Mouse (Mus musculus) heart, embryonic 11.5 days (tissue): ENCODE results near the gene Cptp. TPM values are rescaled to one million over a fixed set of nuclear protein-coding genes. Genes with fewer than 3 reads are reported as not detected.

Experiments used
- ATAC-seq: fragments of 200-750 bp; cut with Nextera tagmentation; replicated peaks from 2 replicates; pipeline ENCODE4 v1.8.0; 2017; ENCODE audit warnings: moderate library complexity; ENCODE audit not compliant: insufficient number of reproducible peaks, low FRiP score, low TSS enrichment
- H3K27ac ChIP-seq: fragments of 300-500 bp; sonication (generic); 2 replicates; pipeline ENCODE4 v1.5.1; 2014; ENCODE audit warnings: mild to moderate bottlenecking, low read depth, low read length
- H3K27me3 ChIP-seq: fragments of 300-500 bp; sonication (generic); 2 replicates; pipeline ENCODE4 v1.6.1; 2014; ENCODE audit warnings: mild to moderate bottlenecking, low read length, mixed read lengths; ENCODE audit not compliant: control insufficient read depth, insufficient read depth
- H3K36me3 ChIP-seq: fragments of 300-500 bp; sonication (generic); 2 replicates; pipeline ENCODE4 v1.6.1; 2014; ENCODE audit warnings: mild to moderate bottlenecking, low read length, moderate library complexity, mixed read lengths; ENCODE audit not compliant: control insufficient read depth, insufficient read depth
- H3K4me1 ChIP-seq: fragments of 300-500 bp; sonication (generic); 2 replicates; pipeline ENCODE4 v1.6.1; 2014; ENCODE audit warnings: low read length; ENCODE audit not compliant: control insufficient read depth, insufficient read depth
- H3K4me2 ChIP-seq: fragments of 300-500 bp; sonication (generic); 2 replicates; pipeline ENCODE4 v1.6.1; 2014; ENCODE audit warnings: mild to moderate bottlenecking, moderate library complexity
- H3K4me3 ChIP-seq: fragments of 300-500 bp; sonication (generic); 2 replicates; pipeline ENCODE4 v1.5.1; 2014; ENCODE audit warnings: low read depth, low read length
- H3K9ac ChIP-seq: fragments of 300-500 bp; sonication (generic); 2 replicates; pipeline ENCODE4 v1.6.1; 2014; ENCODE audit warnings: mild to moderate bottlenecking, low read depth, low read length, moderate library complexity
- H3K9me3 ChIP-seq: fragments of 300-500 bp; sonication (generic); replicated peaks from 2 replicates; pipeline ENCODE4 v1.6.1; 2016; ENCODE audit warnings: low read length; ENCODE audit not compliant: control insufficient read depth
- WGBS: fragments of 180-500 bp; shearing (Covaris S2); extraction: QIAGEN DNeasy Blood & Tissue Kit; methylation state at CpG from one replicate; pipeline ENCODE4 v1.1.7; 2014; ENCODE audit not compliant: insufficient replicate concordance; 5-methylcytosine and 5-hydroxymethylcytosine counted together
- polyA plus RNA-seq: library from polyadenylated mRNA; unstranded; fragments of >200 nt; fragmentation: Nextera tagmentation; extraction: Ambion mirVana; gene quantifications from 2 replicates; pipeline ENCODE4 v1.2.1, GENCODE M21; 2014

Gene Cptp
- 12.2 and 12.8 TPM in 2 replicates for polyA plus RNA-seq

DNA sequence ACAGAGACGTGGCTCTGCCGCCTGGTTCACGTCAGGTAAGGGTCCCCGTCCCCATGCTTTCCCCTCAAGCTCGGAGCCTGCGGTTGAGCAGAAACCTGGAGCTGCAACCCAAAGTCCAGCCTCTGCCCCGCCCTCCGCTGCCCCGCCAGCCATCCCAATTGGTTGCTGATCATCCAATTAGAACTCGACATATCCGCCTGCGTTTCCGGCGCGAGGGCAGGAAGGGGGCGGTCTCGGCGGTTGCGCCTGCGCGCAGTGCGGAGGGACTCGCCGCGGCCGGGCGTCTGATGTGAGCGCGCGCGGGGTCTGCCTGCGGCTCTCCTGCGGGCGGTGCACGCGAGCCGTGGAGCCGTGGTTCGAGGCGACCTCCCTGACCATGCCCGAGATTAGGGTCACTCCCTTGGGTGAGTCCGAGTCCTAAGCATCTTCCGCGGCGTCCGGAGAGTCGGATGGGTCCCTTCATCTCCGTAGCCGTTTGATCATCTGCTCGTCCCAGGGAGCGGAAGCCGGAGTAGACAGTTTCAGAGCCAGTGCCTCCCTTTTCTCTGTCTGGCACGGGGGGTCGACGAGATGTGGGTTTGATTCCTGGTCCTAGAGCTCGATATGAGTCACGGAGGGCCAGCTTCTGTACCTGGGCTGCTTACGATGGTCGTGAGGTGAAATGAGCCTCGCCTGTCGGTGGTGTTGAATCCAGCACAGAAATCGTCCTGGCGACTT lies at the start of gene Cptp, which contains the start of gene Ints11:
Cptp (minus strand) TSS at position 124 of the 717 bp plus-strand sequence.
Ints11 (plus strand) TSS at position 230 of the 717 bp plus-strand sequence.
- H3K4me3 ChIP-seq = peak within 1 kb of the TSS; percentile 67
- no peaks in the 10 kb centered on the region for H3K9me3 ChIP-seq
- peak within 1 kb of the TSS; percentile 32; the same call in 1 of the 2 replicates for H3K27ac ChIP-seq
- WGBS = under 1% methylated on average over 63 of the region's 63 CpGs
- ATAC-seq = peak; percentile 95
- H3K27me3 ChIP-seq = no peaks in the 10 kb centered on the region
- peaks cover 21% of the 10 kb centered on the region for H3K36me3 ChIP-seq
- H3K9ac ChIP-seq = peak within 1 kb of the TSS; percentile 81
- H3K4me1 ChIP-seq = 0 out of 2 replicates have a peak, but pooled peaks cover 3% of the 10 kb centered on the region
- H3K4me2 ChIP-seq = peak within 1 kb of the TSS; percentile 88

DNA sequence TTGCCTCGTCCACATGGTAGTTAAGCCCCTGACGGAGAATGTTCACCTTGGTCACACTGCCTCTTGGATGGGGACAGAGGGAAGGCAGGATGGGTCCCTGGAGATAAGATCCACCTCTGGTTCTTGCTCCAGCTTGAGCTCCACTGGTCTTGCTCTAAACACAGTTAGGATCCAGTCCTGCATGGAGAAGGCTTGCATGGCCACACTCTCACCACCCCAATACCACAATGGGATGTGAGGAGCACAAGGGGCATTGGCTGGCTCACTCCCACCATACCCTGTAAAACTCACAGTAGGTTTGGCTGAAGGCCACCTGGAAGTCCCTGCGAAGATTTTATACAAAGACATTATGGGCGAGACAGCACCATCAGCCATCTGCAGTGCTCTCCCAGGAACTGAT lies 39.5 kb upstream of the Cptp start:
- no peaks in the 10 kb centered on the region for H3K9me3 ChIP-seq
- H3K4me1 ChIP-seq = no peaks in the 10 kb centered on the region
- no peak overlapping the region for H3K9ac ChIP-seq
- H3K4me3 ChIP-seq = no peak overlapping the region
- no peaks in the 10 kb centered on the region; the same call in 1 of the 2 replicates for H3K36me3 ChIP-seq
- H3K27ac ChIP-seq = no peak overlapping the region
- no peak overlapping the region for H3K4me2 ChIP-seq
- ATAC-seq = no peak
- WGBS = 82% methylated on average over 4 of the region's 4 CpGs
- no peaks in the 10 kb centered on the region for H3K27me3 ChIP-seq

DNA sequence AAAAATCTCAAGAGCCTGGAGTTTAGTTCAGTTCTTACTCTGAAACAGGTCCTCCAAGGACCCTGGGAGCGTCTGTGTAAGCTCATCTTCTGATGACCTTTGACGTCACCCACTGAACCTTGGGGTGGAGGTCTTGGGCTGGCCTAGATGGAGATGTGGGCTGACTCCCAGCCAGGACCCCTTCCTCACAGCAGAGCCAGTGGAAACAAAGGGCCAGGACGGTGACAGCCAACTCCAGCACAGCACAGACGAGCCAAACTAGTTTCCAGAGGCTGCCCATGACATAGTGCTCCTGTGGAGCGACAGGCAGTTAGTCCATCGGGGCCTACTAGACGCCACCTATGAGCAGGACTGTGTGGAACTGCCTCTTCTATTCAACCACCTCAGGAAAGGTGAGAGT lies 39.0 kb upstream of the Cptp start:
- H3K27me3 ChIP-seq = no peaks in the 10 kb centered on the region
- no peak overlapping the region for H3K4me2 ChIP-seq
- H3K4me1 ChIP-seq = no peaks in the 10 kb centered on the region
- peaks cover under 1% of the 10 kb centered on the region; the same call in 1 of the 2 replicates for H3K36me3 ChIP-seq
- H3K9ac ChIP-seq = no peak overlapping the region
- H3K9me3 ChIP-seq = no peaks in the 10 kb centered on the region
- 75% methylated on average over 7 of the region's 7 CpGs for WGBS
- H3K27ac ChIP-seq = no peak overlapping the region
- H3K4me3 ChIP-seq = no peak overlapping the region
- ATAC-seq = no peak

DNA sequence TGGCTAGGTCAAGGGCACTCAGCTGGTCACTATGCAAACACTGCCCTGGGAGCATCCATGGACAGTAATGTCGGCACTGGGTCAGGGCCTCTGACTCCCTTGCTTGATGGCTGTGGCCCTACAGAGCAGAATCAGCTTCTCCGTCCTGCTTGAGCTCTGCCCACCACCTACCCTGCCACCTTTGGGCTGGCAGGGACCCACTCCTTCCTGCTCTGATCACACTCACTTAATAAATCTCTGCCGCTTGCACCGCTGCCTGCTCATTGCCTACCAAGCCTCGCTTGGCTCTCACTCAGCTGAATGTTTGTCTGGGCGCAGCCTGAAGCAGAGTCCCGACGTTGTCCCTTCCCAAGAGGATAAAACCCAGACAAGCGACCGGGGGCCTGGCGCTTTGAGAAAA lies 37.8 kb upstream of the Cptp start:
- 84% methylated on average over 11 of the region's 11 CpGs for WGBS
- peaks cover 4% of the 10 kb centered on the region; the same call in 1 of the 2 replicates for H3K36me3 ChIP-seq
- no peak for ATAC-seq

DNA sequence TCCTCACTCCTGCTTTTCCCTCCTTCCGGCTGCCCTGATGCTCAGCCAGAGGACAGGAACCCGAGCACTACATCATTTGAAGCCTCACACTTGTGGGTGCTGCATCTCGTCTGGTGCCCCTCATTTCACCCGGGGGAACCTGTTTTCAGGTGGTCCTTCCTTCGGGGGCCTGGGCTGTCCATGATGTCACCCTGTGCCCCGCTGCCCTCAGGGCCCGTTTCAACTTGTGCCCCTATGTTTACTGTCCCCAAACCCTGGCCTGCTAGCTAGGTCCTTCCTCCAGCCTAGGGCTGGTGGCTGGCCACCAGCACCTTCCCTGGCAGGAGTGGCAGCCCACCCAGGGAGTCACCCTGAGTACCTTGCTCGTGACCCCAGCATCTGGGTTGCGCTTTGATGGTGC lies 36.9 kb upstream of the Cptp start:
- 83% methylated on average over 9 of the region's 9 CpGs for WGBS
- Histone ChIP-seq H3K36me3 (peaks cover 6% of the 10 kb centered on the region; the same call in 1 of the 2 replicates), H3K9me3 (no peaks in the 10 kb centered on the region), H3K4me3 (no peak overlapping the region), H3K27me3 (no peaks in the 10 kb centered on the region), H3K27ac (no peak overlapping the region), H3K4me1 (no peaks in the 10 kb centered on the region), H3K9ac (no peak overlapping the region), H3K4me2 (no peak overlapping the region)
- ATAC-seq = no peak

More for the DNA sequence above, 37.8 kb upstream of the Cptp start:
- Histone ChIP-seq H3K27ac (no peak overlapping the region), H3K4me1 (no peaks in the 10 kb centered on the region), H3K9me3 (no peaks in the 10 kb centered on the region), H3K9ac (no peak overlapping the region), H3K27me3 (no peaks in the 10 kb centered on the region), H3K4me2 (no peak overlapping the region), H3K4me3 (no peak overlapping the region)

DNA sequence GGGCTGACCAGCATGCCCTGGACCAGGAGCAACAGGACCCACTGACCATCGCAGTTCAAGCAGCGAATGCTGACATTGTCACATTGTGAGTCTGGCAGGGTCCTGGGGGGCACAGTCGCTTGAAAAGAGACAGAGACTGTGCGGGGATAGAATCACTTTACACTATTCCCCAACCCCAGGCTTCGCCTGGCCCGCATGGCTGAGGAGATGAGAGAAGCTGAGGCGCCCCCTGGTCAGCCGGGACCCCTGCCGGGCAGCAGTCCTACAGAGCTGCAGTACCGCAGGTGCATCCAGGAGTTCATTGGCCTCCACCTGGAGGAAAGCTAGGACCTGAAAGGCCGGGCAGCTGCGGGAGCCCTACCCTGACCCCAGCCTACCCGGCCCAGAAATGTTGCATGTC lies 36.4 kb upstream of the Cptp start:
- no peak overlapping the region for H3K27ac ChIP-seq
- H3K9me3 ChIP-seq = no peaks in the 10 kb centered on the region
- peaks cover 6% of the 10 kb centered on the region; the same call in 1 of the 2 replicates for H3K36me3 ChIP-seq
- H3K27me3 ChIP-seq = no peaks in the 10 kb centered on the region
- ATAC-seq = no peak
- 87% methylated on average over 13 of the region's 13 CpGs for WGBS
- H3K9ac ChIP-seq = no peak overlapping the region
- H3K4me3 ChIP-seq = no peak overlapping the region
- no peaks in the 10 kb centered on the region for H3K4me1 ChIP-seq
- no peak overlapping the region for H3K4me2 ChIP-seq

DNA sequence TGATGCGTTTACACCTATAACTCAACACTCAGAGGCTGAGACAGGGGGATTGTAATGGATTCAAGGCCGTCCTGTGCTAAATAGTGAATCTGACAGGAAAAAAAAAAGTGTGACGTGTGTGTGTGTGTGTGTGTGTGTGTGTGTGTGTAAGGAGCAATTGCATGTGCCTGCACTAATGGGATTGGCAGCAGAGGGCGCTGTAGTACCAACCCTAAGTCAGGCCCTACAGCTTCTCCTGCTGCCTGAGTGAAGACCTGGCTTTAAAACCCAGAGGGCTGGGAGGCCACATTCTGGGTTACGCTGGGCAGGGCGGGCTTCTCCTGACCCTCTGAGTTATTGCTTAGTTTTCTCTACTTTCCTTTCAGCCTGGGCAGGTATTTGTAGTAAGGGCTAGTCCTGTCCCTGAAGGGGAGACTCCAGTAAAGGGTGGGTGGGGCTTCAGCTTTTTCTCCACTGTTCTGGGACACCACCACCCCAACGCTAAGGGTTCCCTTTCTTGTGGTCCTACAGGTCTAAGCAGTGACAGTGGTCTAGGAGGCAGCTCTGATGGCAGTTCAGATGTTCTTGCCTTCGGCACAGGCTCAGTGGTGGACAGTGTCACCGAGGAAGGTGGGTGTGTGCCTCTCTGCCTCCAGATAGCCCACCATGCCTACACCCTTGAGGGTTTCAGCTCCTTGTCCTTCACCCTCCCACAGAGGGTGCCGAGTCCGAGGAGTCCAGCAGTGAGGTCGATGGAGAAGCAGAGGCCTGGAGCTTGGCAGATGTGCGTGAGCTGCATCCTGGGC lies 35.3 kb upstream of the Cptp start:
- Histone ChIP-seq H3K4me1 (no peaks in the 10 kb centered on the region), H3K9ac (no peak overlapping the region), H3K4me2 (no peak overlapping the region), H3K27ac (no peak overlapping the region), H3K4me3 (no peak overlapping the region), H3K9me3 (no peaks in the 10 kb centered on the region), H3K27me3 (no peaks in the 10 kb centered on the region), H3K36me3 (peaks cover 11% of the 10 kb centered on the region; the same call in 1 of the 2 replicates)
- 91% methylated on average over 13 of the region's 13 CpGs for WGBS
- no peak for ATAC-seq

DNA sequence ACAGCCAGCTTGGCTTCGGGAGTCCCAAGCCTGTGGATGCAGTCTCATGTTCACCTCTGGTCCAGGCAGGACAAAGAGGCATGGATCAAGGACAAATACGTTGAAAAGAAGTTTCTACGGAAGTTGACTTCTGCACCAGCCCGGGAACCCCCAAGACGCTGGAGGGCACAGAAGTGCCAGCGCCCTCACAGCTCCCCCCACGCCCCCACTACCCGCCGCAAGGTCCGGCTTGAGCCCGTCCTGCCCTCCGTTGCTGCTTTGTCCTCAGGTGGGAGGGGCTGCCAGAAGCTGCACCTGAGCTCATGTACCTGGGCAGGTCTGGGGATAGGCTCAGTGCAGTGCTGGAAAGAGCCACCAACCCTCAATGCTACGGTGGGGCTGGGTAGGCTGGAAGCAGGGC lies 34.0 kb upstream of the Cptp start:
- Histone ChIP-seq H3K4me3 (no peak overlapping the region), H3K9me3 (no peaks in the 10 kb centered on the region), H3K27me3 (no peaks in the 10 kb centered on the region), H3K36me3 (peaks cover 13% of the 10 kb centered on the region; the same call in 1 of the 2 replicates), H3K4me1 (no peaks in the 10 kb centered on the region), H3K9ac (no peak overlapping the region), H3K4me2 (no peak overlapping the region), H3K27ac (no peak overlapping the region)
- WGBS = 90% methylated on average over 13 of the region's 13 CpGs
- no peak for ATAC-seq
